10 mouse cellular contexts compared by ENCODE assay signal in genomic region chr15:97832764-97833479, GRCm38 (mm10). TPM values are rescaled to one million over a fixed set of nuclear protein-coding genes. Genes with fewer than 3 reads are reported as not detected.
DNase-seq lines count a peak whose midpoint lies in the region; ATAC-seq and TF ChIP-seq lines count a peak whose summit lies in the region.
"Had no signal": no experiment of that assay in that cellular context is flagged by ENCODE, and none has a peak within 500 bp of the region (broad histone marks: within the 10 kb centered on the region; RNA-seq: fewer than 3 reads in every experiment).

No protein-coding gene starts in this region.

- intact Hi-C loops in heart, postnatal 10 days (cut with DNase I): no loop called here

- H3K4me2 ChIP-seq in heart, embryonic 16.5 days (ENCODE audit: low read depth, low read length): peak overlapping the region; percentile 70; the same call in 1 of the 2 replicates
- H3K4me2 ChIP-seq in lung, postnatal 0 days (replicated peaks; ENCODE audit: low read depth, low read length): 0 out of 2 replicates have a peak overlapping the region, but pooled peaks have one; percentile 69
- H3K4me2 ChIP-seq in embryonic facial prominence, embryonic 14.5 days (ENCODE audit: low read depth, low read length): peak overlapping the region; percentile 74; the same call in 1 of the 2 replicates

- H3K27ac ChIP-seq in heart, embryonic 16.5 days (ENCODE audit: low read length): peak overlapping the region; percentile 92
- peak overlapping the region; percentile 99 for H3K27ac ChIP-seq in lung, postnatal 0 days (ENCODE audit: low read length)
- peak overlapping the region; percentile 98 for H3K27ac ChIP-seq in embryonic facial prominence, embryonic 14.5 days (replicated peaks; ENCODE audit: low read depth, low read length)
- H3K27ac ChIP-seq: liver, embryonic 14.5 days had no signal

- WGBS in heart, embryonic 16.5 days: 60% methylated on average over 9 of the region's 9 CpGs
- 56% methylated on average over 9 of the region's 9 CpGs for WGBS in lung, postnatal 0 days
- 55% methylated on average over 9 of the region's 9 CpGs for WGBS in embryonic facial prominence, embryonic 14.5 days

- H3K4me3 ChIP-seq in heart, embryonic 16.5 days (ENCODE audit: low read length): no peak overlapping the region
- H3K4me3 ChIP-seq in lung, postnatal 0 days (ENCODE audit: low read depth, low read length): no peak overlapping the region
- H3K4me3 ChIP-seq in embryonic facial prominence, embryonic 14.5 days (ENCODE audit: low read depth, low read length): no peak overlapping the region; the same call in 1 of the 2 replicates

- ATAC-seq in heart, embryonic 16.5 days (replicated peaks; ENCODE audit: extremely low read depth, insufficient read depth, low FRiP score): no peak
- no peak for ATAC-seq in lung, postnatal 0 days
- no peak for ATAC-seq in embryonic facial prominence, embryonic 14.5 days (ENCODE audit: low read depth)

- H3K27me3 ChIP-seq in heart, embryonic 16.5 days (ENCODE audit: control insufficient read depth, insufficient read depth, low read length): no peaks in the 10 kb centered on the region
- no peaks in the 10 kb centered on the region for H3K27me3 ChIP-seq in lung, postnatal 0 days (replicated peaks; ENCODE audit: insufficient read depth, low read length)
- no peaks in the 10 kb centered on the region for H3K27me3 ChIP-seq in embryonic facial prominence, embryonic 14.5 days (replicated peaks; ENCODE audit: control insufficient read depth, insufficient read depth, low read length)

- H3K4me1 ChIP-seq in heart, embryonic 16.5 days (ENCODE audit: control insufficient read depth, insufficient read depth, low read length): peaks cover 51% of the 10 kb centered on the region
- H3K4me1 ChIP-seq in lung, postnatal 0 days (ENCODE audit: insufficient read depth, low read depth, low read length): peaks cover 36% of the 10 kb centered on the region
- H3K4me1 ChIP-seq in embryonic facial prominence, embryonic 14.5 days (ENCODE audit: control insufficient read depth, insufficient read depth, low read length): peaks cover 56% of the 10 kb centered on the region

- H3K9me3 ChIP-seq in heart, embryonic 16.5 days (replicated peaks; ENCODE audit: control insufficient read depth, low read length): no peaks in the 10 kb centered on the region
- H3K9me3 ChIP-seq in lung, postnatal 0 days (ENCODE audit: low read length): no peaks in the 10 kb centered on the region
- no peaks in the 10 kb centered on the region for H3K9me3 ChIP-seq in embryonic facial prominence, embryonic 14.5 days (ENCODE audit: control insufficient read depth, low read length)

- TF ChIP-seq CTCF in lung, postnatal 0 days (IDR thresholded peaks at IDR 0.05): no peak

- H3K36me3 ChIP-seq in heart, embryonic 16.5 days (ENCODE audit: control insufficient read depth, insufficient read depth): no peaks in the 10 kb centered on the region
- H3K36me3 ChIP-seq in lung, postnatal 0 days (ENCODE audit: insufficient read depth, low read length): no peaks in the 10 kb centered on the region
- no peaks in the 10 kb centered on the region for H3K36me3 ChIP-seq in embryonic facial prominence, embryonic 14.5 days (ENCODE audit: control insufficient read depth, insufficient read depth, low read length)

- peak overlapping the region; percentile 95; the same call in 1 of the 2 replicates for H3K9ac ChIP-seq in heart, embryonic 16.5 days (ENCODE audit: low read length)
- no peak overlapping the region for H3K9ac ChIP-seq in lung, postnatal 0 days (replicated peaks; ENCODE audit: low read depth)
- 0 out of 2 replicates have a peak overlapping the region, but pooled peaks have one; percentile 97 for H3K9ac ChIP-seq in embryonic facial prominence, embryonic 14.5 days (ENCODE audit: low read depth, low read length)
- H3K9ac ChIP-seq: liver, embryonic 14.5 days had no signal

- DNase-seq in heart, postnatal 10 days: no peak
- DNase-seq in lung, postnatal 0 days (ENCODE audit: low spot score): no peak
- DNase-seq in lung, postnatal 14 days: no peak
- DNase-seq in embryonic facial prominence, embryonic 14.5 days (ENCODE audit: low spot score): no peak
- DNase-seq in naive thymus-derived CD4-positive, alpha-beta T cell, adult 2 months (ENCODE audit: low read depth): peak; percentile 56
- DNase-seq in layer of hippocampus, adult 11-12 months (ENCODE audit: low spot score): no peak
- DNase-seq in ovary, postnatal 36 days (ENCODE audit: low spot score): no peak
- DNase-seq: right cerebral cortex, postnatal 4 days had no signal

- no peak for TF ChIP-seq EP300 in lung, postnatal 0 days (IDR thresholded peaks at IDR 0.05)

RNA-seq across cellular contexts. Expression of gene Hdac7, which starts 11.4 kb away (rescaled TPM):
- polyA plus RNA-seq in heart, embryonic 16.5 days (2015; fragmentation: Nextera tagmentation; extraction: Ambion mirVana): 30.9 and 31.7 TPM in 2 replicates
- 10 to 100 TPM; 57.9 to 59.4 TPM for total RNA-seq in heart, postnatal 10 days (2021)
- 43.2 and 52.1 TPM in 2 replicates for polyA plus RNA-seq in lung, postnatal 0 days (2015; fragmentation: Nextera tagmentation; extraction: Ambion mirVana)
- polyA plus RNA-seq in embryonic facial prominence, embryonic 14.5 days (2014; fragmentation: Nextera tagmentation; extraction: Ambion mirVana): 30.8 and 31.7 TPM in 2 replicates

RNA-seq across cellular contexts. Expression of gene Slc48a1, which starts 54.6 kb away (rescaled TPM):
- polyA plus RNA-seq in heart, embryonic 16.5 days (2015; fragmentation: Nextera tagmentation; extraction: Ambion mirVana): 71.0 and 76.0 TPM in 2 replicates
- 10 to 100 TPM; 62.0 to 71.0 TPM for total RNA-seq in heart, postnatal 10 days (2021)
- polyA plus RNA-seq in lung, postnatal 0 days (2015; fragmentation: Nextera tagmentation; extraction: Ambion mirVana): 69.5 and 75.7 TPM in 2 replicates
- polyA plus RNA-seq in embryonic facial prominence, embryonic 14.5 days (2014; fragmentation: Nextera tagmentation; extraction: Ambion mirVana): 37.5 and 41.9 TPM in 2 replicates
